Mouse (Mus musculus) forelimb bud, embryonic 11.5 days (tissue): ENCODE data around the gene Fap.

Experiments used
- DNase-seq: peaks from one replicate; pipeline ENCODE4 v3.0.0-alpha.2; 2012; ENCODE audit warnings: low read depth, low spot score

The Fap gene

GRCm38 (mm10) chr2:62460231-62460710 is 113.6 kb downstream of the Fap start:
- DNase-seq = no peak

GRCm38 (mm10) chr2:62459241-62460174 is 114.4 kb downstream of the Fap start:
- no peak for DNase-seq

GRCm38 (mm10) chr2:62458070-62458469 is 115.8 kb downstream of the Fap start:
- DNase-seq = peak; percentile 41

GRCm38 (mm10) chr2:62454991-62455390 is 118.9 kb downstream of the Fap start:
- DNase-seq = no peak

GRCm38 (mm10) chr2:62454033-62454432 is 119.8 kb downstream of the Fap start:
- DNase-seq = no peak
